Mouse (Mus musculus) midbrain, embryonic 14.5 days (tissue): ENCODE data around the gene Cep72. TPM values are rescaled to one million over a fixed set of nuclear protein-coding genes. Genes with fewer than 3 reads are reported as not detected.

ENCODE experiments used
- ATAC-seq: fragments of 200-750 bp; cut with Nextera tagmentation; 2 replicates; pipeline ENCODE4 v1.8.0; 2017; ENCODE audit warnings: moderate number of reproducible peaks, moderate library complexity; ENCODE audit not compliant: low FRiP score, low TSS enrichment
- DNase-seq: peaks from one replicate; pipeline ENCODE4 v3.0.0-alpha.2; 2015
- H3K27ac ChIP-seq: fragments of 300-500 bp; sonication (generic); replicated peaks from 2 replicates; pipeline ENCODE4 v1.5.1; 2014; ENCODE audit warnings: mild to moderate bottlenecking, low read depth, low read length, moderate library complexity
- H3K27me3 ChIP-seq: fragments of 300-500 bp; sonication (generic); 2 replicates; pipeline ENCODE4 v1.6.1; 2014; ENCODE audit warnings: low read length, control low read depth, mixed read lengths; ENCODE audit not compliant: control insufficient read depth, insufficient read depth
- H3K36me3 ChIP-seq: fragments of 300-500 bp; sonication (generic); 2 replicates; pipeline ENCODE4 v1.6.1; 2014; ENCODE audit warnings: low read length, control low read depth; ENCODE audit not compliant: control insufficient read depth, insufficient read depth
- H3K4me1 ChIP-seq: fragments of 300-500 bp; sonication (generic); 2 replicates; pipeline ENCODE4 v1.6.1; 2014; ENCODE audit warnings: mild to moderate bottlenecking, antibody characterized with exemption, low read length, control low read depth; ENCODE audit not compliant: control insufficient read depth, insufficient read depth
- H3K4me2 ChIP-seq: fragments of 300-500 bp; sonication (generic); 2 replicates; pipeline ENCODE4 v1.6.1; 2014; ENCODE audit warnings: mild to moderate bottlenecking, low read length, moderate library complexity
- H3K4me3 ChIP-seq: fragments of 300-500 bp; sonication (generic); replicated peaks from 2 replicates; pipeline ENCODE4 v1.5.1; 2014; ENCODE audit warnings: low read depth, low read length
- H3K9ac ChIP-seq: fragments of 300-500 bp; sonication (generic); replicated peaks from 2 replicates; pipeline ENCODE4 v1.6.1; 2014; ENCODE audit warnings: mild to moderate bottlenecking, low read length, moderate library complexity
- H3K9me3 ChIP-seq: fragments of 300-500 bp; sonication (generic); 2 replicates; pipeline ENCODE4 v1.6.1; 2016; ENCODE audit warnings: low read length, control low read depth, mixed read lengths; ENCODE audit not compliant: control insufficient read depth
- WGBS: fragments of 180-500 bp; shearing (Covaris S2); extraction: QIAGEN DNeasy Blood & Tissue Kit; methylation state at CpG from one replicate; pipeline ENCODE4 v1.1.7; 2014; 5-methylcytosine and 5-hydroxymethylcytosine counted together
- polyA plus RNA-seq: library from polyadenylated mRNA; unstranded; fragments of >200 nt; fragmentation: Nextera tagmentation; extraction: Ambion mirVana; gene quantifications from 2 replicates; pipeline ENCODE4 v1.2.1, GENCODE M21; 2014

Gene Cep72
- polyA plus RNA-seq, 1 experiment from 2014 or later: 13.3 TPM

DNA sequence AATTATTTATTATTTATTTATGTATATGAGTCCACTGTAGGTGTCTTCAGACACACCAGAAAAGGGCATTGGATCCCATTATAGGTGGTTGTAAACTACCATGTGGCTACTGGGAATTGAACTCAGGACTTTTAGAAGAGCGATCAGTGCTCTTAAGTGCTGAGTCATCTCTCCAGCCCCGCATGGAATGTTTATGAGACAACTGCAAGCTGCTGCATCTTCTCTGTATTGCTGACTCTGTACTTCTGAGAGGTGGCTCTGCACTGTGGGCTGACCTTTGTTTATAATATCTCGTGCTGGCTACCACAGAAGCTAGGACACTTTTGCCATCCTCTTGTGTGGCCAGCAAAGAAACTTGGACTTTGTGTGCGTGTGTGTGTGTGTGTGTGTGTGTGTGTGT, 60.6 kb downstream of the Cep72 start:
- ATAC-seq (no peak), DNase-seq (no peak)
- Histone ChIP-seq H3K9me3 (no peaks in the 10 kb centered on the region), H3K4me1 (no peaks in the 10 kb centered on the region), H3K9ac (no peak overlapping the region), H3K36me3 (no peaks in the 10 kb centered on the region), H3K27ac (no peak overlapping the region), H3K4me3 (no peak overlapping the region), H3K27me3 (no peaks in the 10 kb centered on the region), H3K4me2 (no peak overlapping the region)
- WGBS: 84% methylated on average over 4 of the region's 4 CpGs

GRCm38 (mm10) chr13:74000961-74001360, 61.1 kb downstream of the Cep72 start:
- ATAC-seq (no peak), DNase-seq (no peak)
- no peaks in the 10 kb centered on the region for H3K36me3 ChIP-seq
- no peak overlapping the region for H3K4me3 ChIP-seq
- no peak overlapping the region for H3K27ac ChIP-seq
- no peaks in the 10 kb centered on the region for H3K27me3 ChIP-seq
- no peaks in the 10 kb centered on the region for H3K4me1 ChIP-seq
- 84% methylated on average over 6 of the region's 6 CpGs for WGBS
- H3K4me2 ChIP-seq: no peak overlapping the region
- no peak overlapping the region for H3K9ac ChIP-seq
- no peaks in the 10 kb centered on the region for H3K9me3 ChIP-seq

GRCm38 (mm10) chr13:74000519-74000918, 61.6 kb downstream of the Cep72 start:
- Histone ChIP-seq H3K9ac (no peak overlapping the region), H3K4me3 (no peak overlapping the region), H3K9me3 (no peaks in the 10 kb centered on the region), H3K27ac (no peak overlapping the region), H3K36me3 (no peaks in the 10 kb centered on the region), H3K27me3 (no peaks in the 10 kb centered on the region), H3K4me2 (no peak overlapping the region), H3K4me1 (no peaks in the 10 kb centered on the region)
- DNase-seq (no peak), ATAC-seq (no peak)

- no peaks in the 10 kb centered on the region for H3K9me3 ChIP-seq
- H3K27me3 ChIP-seq: no peaks in the 10 kb centered on the region
- H3K27ac ChIP-seq: no peak overlapping the region
- ATAC-seq: no peak
- no peak overlapping the region for H3K9ac ChIP-seq
- H3K36me3 ChIP-seq: no peaks in the 10 kb centered on the region
- no peak for DNase-seq
- H3K4me2 ChIP-seq: no peak overlapping the region
- H3K4me1 ChIP-seq: no peaks in the 10 kb centered on the region
- H3K4me3 ChIP-seq: no peak overlapping the region
- WGBS: 85% methylated on average over 4 of the region's 4 CpGs
Observed at GRCm38 (mm10) chr13:73996456-73996855, 65.6 kb downstream of the Cep72 start.

DNA sequence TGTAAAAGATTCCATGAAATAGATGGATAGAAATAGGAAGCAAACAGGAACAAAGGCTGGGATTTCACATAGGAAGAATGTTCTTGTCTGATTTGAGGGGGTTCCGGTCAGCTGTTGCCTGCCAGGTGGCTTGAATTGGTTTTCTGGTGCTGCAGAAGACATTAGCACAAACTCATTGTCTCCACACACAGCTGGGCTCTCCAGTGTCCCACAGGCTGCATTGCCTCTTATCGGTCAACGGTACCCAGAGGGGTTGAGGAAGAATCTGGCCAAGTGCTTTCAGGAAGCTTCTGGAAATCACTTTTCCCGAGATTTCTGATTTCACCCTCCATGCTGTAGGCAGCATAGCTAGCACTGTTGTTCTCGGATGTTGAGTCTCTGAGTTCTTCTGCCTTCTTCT, 70.8 kb downstream of the Cep72 start:
- Histone ChIP-seq H3K4me3 (no peak overlapping the region), H3K27me3 (no peaks in the 10 kb centered on the region), H3K27ac (no peak overlapping the region), H3K9ac (no peak overlapping the region), H3K9me3 (no peaks in the 10 kb centered on the region), H3K4me1 (no peaks in the 10 kb centered on the region), H3K36me3 (no peaks in the 10 kb centered on the region), H3K4me2 (no peak overlapping the region)
- DNase-seq: no peak
- no peak for ATAC-seq
- 83% methylated on average over 5 of the region's 5 CpGs for WGBS

GRCm38 (mm10) chr13:73990761-73991160, 71.3 kb downstream of the Cep72 start:
- Histone ChIP-seq H3K9ac (no peak overlapping the region), H3K27ac (no peak overlapping the region), H3K9me3 (no peaks in the 10 kb centered on the region), H3K4me2 (no peak overlapping the region), H3K4me1 (no peaks in the 10 kb centered on the region), H3K4me3 (no peak overlapping the region), H3K36me3 (no peaks in the 10 kb centered on the region), H3K27me3 (no peaks in the 10 kb centered on the region)
- ATAC-seq (no peak), DNase-seq (no peak)
- WGBS: 74% methylated on average over 2 of the region's 2 CpGs

DNA sequence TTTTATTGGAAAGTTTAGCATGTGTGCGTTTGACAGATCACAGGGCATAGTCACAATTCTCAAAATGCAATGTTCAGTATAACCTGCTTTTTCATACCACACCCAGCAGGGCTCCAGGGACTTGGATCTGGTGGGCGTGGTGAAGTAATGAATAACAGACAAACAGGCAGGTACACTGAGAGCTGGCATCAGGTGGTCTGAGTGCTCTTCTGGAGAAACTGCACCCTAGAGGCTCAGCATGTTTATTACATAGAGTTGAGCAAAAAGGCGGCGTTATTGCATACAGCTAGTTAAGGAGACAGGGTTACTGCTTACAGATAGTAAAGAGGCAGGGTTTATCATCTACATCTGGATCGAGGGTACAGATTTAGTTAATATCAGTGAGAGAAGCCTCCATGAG, 71.8 kb downstream of the Cep72 start:
- no peak overlapping the region for H3K9ac ChIP-seq
- ATAC-seq: no peak
- H3K36me3 ChIP-seq: no peaks in the 10 kb centered on the region
- H3K4me2 ChIP-seq: no peak overlapping the region
- H3K4me1 ChIP-seq: no peaks in the 10 kb centered on the region
- no peak overlapping the region for H3K4me3 ChIP-seq
- no peak for DNase-seq
- no peaks in the 10 kb centered on the region for H3K9me3 ChIP-seq
- WGBS: 85% methylated on average over 5 of the region's 5 CpGs
- no peaks in the 10 kb centered on the region for H3K27me3 ChIP-seq
- H3K27ac ChIP-seq: no peak overlapping the region

Other genes with a start within 250 kb of the Cep72 start
- 11.1 and 12.6 TPM in 2 replicates for gene Nkd2, start 214.7 kb downstream of the Cep72 start, polyA plus RNA-seq
- 10.1 and 13.9 TPM in 2 replicates for gene Trip13, start 124.5 kb downstream of the Cep72 start, polyA plus RNA-seq
- gene Brd9, start 124.5 kb downstream of the Cep72 start, polyA plus RNA-seq: 86.8 and 93.4 TPM in 2 replicates
- not detected in 2 replicates for gene Zdhhc11, start 98.4 kb downstream of the Cep72 start, polyA plus RNA-seq
- gene Tppp, start 52.9 kb downstream of the Cep72 start, polyA plus RNA-seq: 8.6 and 12.0 TPM in 2 replicates
- gene Slc9a3, start 59.2 kb upstream of the Cep72 start, polyA plus RNA-seq: 0.17 and 0.36 TPM in 2 replicates
- 125 and 145 TPM in 2 replicates for gene Exoc3, start 146.4 kb upstream of the Cep72 start, polyA plus RNA-seq
- gene Ahrr, start 230.0 kb upstream of the Cep72 start, polyA plus RNA-seq: 0.15 and 1.5 TPM in 2 replicates